Mouse (Mus musculus): ENCODE data around the gene Tas1r3. TPM values are rescaled to one million over a fixed set of nuclear protein-coding genes. Genes with fewer than 3 reads are reported as not detected.

The Tas1r3 gene
- polyA plus RNA-seq, 1 experiment from 2014 or later, result 0.43 TPM

GRCm38 (mm10) chr4:155869317-155870033 is 6.3 kb upstream of the Tas1r3 start, which contains the start of the genes Cptp and Ints11:
Gene Cptp, minus strand, starts transcription at chr4:155869440.
Gene Ints11, plus strand, starts transcription at chr4:155869546.
- Histone ChIP-seq H3K27ac (ENCODE audit: low read depth) (peak within 1 kb of the TSS; percentile 54), H3K4me3 (ENCODE audit: low read depth, low read length) (peak within 1 kb of the TSS; percentile 73), H3K9ac (ENCODE audit: low read length) (peak within 1 kb of the TSS; percentile 71), H3K27me3 (replicated peaks; ENCODE audit: control insufficient read depth, insufficient read depth, low read length) (no peaks in the 10 kb centered on the region), H3K4me2 (ENCODE audit: low read length) (peak within 1 kb of the TSS; percentile 88), H3K4me1 (replicated peaks; ENCODE audit: control insufficient read depth, insufficient read depth, low read length) (peaks cover 17% of the 10 kb centered on the region), H3K9me3 (ENCODE audit: control insufficient read depth, low read length) (no peaks in the 10 kb centered on the region), H3K36me3 (ENCODE audit: control insufficient read depth, insufficient read depth, low read length) (peaks cover 47% of the 10 kb centered on the region)
- peak; percentile 94 for ATAC-seq (replicated peaks; ENCODE audit: low FRiP score, low TSS enrichment, low read depth)
- peak; percentile 94 for DNase-seq (ENCODE audit: low spot score)
- WGBS, result under 1% methylated on average over 63 of the region's 63 CpGs

- H3K27me3 ChIP-seq (replicated peaks; ENCODE audit: control insufficient read depth, insufficient read depth, low read length), result no peaks in the 10 kb centered on the region
- no peaks in the 10 kb centered on the region for H3K9me3 ChIP-seq (ENCODE audit: control insufficient read depth, low read length)
- 8% methylated on average over 22 of the region's 22 CpGs for WGBS
- DNase-seq (ENCODE audit: low spot score) (no peak), ATAC-seq (replicated peaks; ENCODE audit: low FRiP score, low TSS enrichment, low read depth) (peak; percentile 47)
- H3K27ac ChIP-seq (ENCODE audit: low read depth), result no peak overlapping the region
- H3K36me3 ChIP-seq (ENCODE audit: control insufficient read depth, insufficient read depth, low read length), result peaks cover 41% of the 10 kb centered on the region
- H3K4me1 ChIP-seq (replicated peaks; ENCODE audit: control insufficient read depth, insufficient read depth, low read length), result peaks cover 17% of the 10 kb centered on the region
- H3K4me2 ChIP-seq (ENCODE audit: low read length), result peak overlapping the region; percentile 88
- H3K4me3 ChIP-seq (ENCODE audit: low read depth, low read length), result peak overlapping the region; percentile 73
- H3K9ac ChIP-seq (ENCODE audit: low read length), result peak overlapping the region; percentile 66
These were observed 5.6 kb upstream of the Tas1r3 start for GRCm38 (mm10) chr4:155868614-155869298.

GRCm38 (mm10) chr4:155861787-155862186 is 1.4 kb downstream of the Tas1r3 start:
- H3K9ac ChIP-seq (ENCODE audit: low read length), result no peak overlapping the region
- no peaks in the 10 kb centered on the region for H3K4me1 ChIP-seq (replicated peaks; ENCODE audit: control insufficient read depth, insufficient read depth, low read length)
- H3K27ac ChIP-seq (ENCODE audit: low read depth), result no peak overlapping the region
- H3K36me3 ChIP-seq (ENCODE audit: control insufficient read depth, insufficient read depth, low read length), result peaks cover 49% of the 10 kb centered on the region
- H3K9me3 ChIP-seq (ENCODE audit: control insufficient read depth, low read length), result no peaks in the 10 kb centered on the region
- no peaks in the 10 kb centered on the region for H3K27me3 ChIP-seq (replicated peaks; ENCODE audit: control insufficient read depth, insufficient read depth, low read length)
- no peak for DNase-seq (ENCODE audit: low spot score)
- no peak overlapping the region for H3K4me3 ChIP-seq (ENCODE audit: low read depth, low read length)
- ATAC-seq (replicated peaks; ENCODE audit: low FRiP score, low TSS enrichment, low read depth), result no peak
- H3K4me2 ChIP-seq (ENCODE audit: low read length), result no peak overlapping the region
- 90% methylated on average over 7 of the region's 7 CpGs for WGBS

- Histone ChIP-seq H3K4me2 (ENCODE audit: low read length) (no peak overlapping the region), H3K4me3 (ENCODE audit: low read depth, low read length) (no peak overlapping the region), H3K9ac (ENCODE audit: low read length) (no peak overlapping the region), H3K36me3 (ENCODE audit: control insufficient read depth, insufficient read depth, low read length) (peaks cover 54% of the 10 kb centered on the region), H3K27me3 (replicated peaks; ENCODE audit: control insufficient read depth, insufficient read depth, low read length) (no peaks in the 10 kb centered on the region), H3K27ac (ENCODE audit: low read depth) (no peak overlapping the region), H3K4me1 (replicated peaks; ENCODE audit: control insufficient read depth, insufficient read depth, low read length) (no peaks in the 10 kb centered on the region), H3K9me3 (ENCODE audit: control insufficient read depth, low read length) (no peaks in the 10 kb centered on the region)
- ATAC-seq (replicated peaks; ENCODE audit: low FRiP score, low TSS enrichment, low read depth) (peak; percentile 55), DNase-seq (ENCODE audit: low spot score) (peak; percentile 97)
- WGBS, result 16% methylated on average over 13 of the region's 13 CpGs
These were observed 3.8 kb downstream of the Tas1r3 start for GRCm38 (mm10) chr4:155859318-155859717.

GRCm38 (mm10) chr4:155856881-155857280 is 6.3 kb downstream of the Tas1r3 start:
- H3K27me3 ChIP-seq (replicated peaks; ENCODE audit: control insufficient read depth, insufficient read depth, low read length), result no peaks in the 10 kb centered on the region
- no peak overlapping the region for H3K4me2 ChIP-seq (ENCODE audit: low read length)
- no peak overlapping the region for H3K4me3 ChIP-seq (ENCODE audit: low read depth, low read length)
- WGBS, result 86% methylated on average over 3 of the region's 3 CpGs
- no peaks in the 10 kb centered on the region for H3K4me1 ChIP-seq (replicated peaks; ENCODE audit: control insufficient read depth, insufficient read depth, low read length)
- H3K36me3 ChIP-seq (ENCODE audit: control insufficient read depth, insufficient read depth, low read length), result peaks cover 62% of the 10 kb centered on the region
- ATAC-seq (replicated peaks; ENCODE audit: low FRiP score, low TSS enrichment, low read depth) (no peak), DNase-seq (ENCODE audit: low spot score) (no peak)
- no peak overlapping the region for H3K27ac ChIP-seq (ENCODE audit: low read depth)
- H3K9me3 ChIP-seq (ENCODE audit: control insufficient read depth, low read length), result no peaks in the 10 kb centered on the region
- H3K9ac ChIP-seq (ENCODE audit: low read length), result no peak overlapping the region

GRCm38 (mm10) chr4:155856071-155856470 is 7.1 kb downstream of the Tas1r3 start:
- Histone ChIP-seq H3K27me3 (replicated peaks; ENCODE audit: control insufficient read depth, insufficient read depth, low read length) (no peaks in the 10 kb centered on the region), H3K9me3 (ENCODE audit: control insufficient read depth, low read length) (no peaks in the 10 kb centered on the region), H3K36me3 (ENCODE audit: control insufficient read depth, insufficient read depth, low read length) (peaks cover 60% of the 10 kb centered on the region), H3K27ac (ENCODE audit: low read depth) (no peak overlapping the region), H3K4me1 (replicated peaks; ENCODE audit: control insufficient read depth, insufficient read depth, low read length) (no peaks in the 10 kb centered on the region), H3K9ac (ENCODE audit: low read length) (no peak overlapping the region), H3K4me3 (ENCODE audit: low read depth, low read length) (no peak overlapping the region), H3K4me2 (ENCODE audit: low read length) (no peak overlapping the region)
- DNase-seq (ENCODE audit: low spot score) (no peak), ATAC-seq (replicated peaks; ENCODE audit: low FRiP score, low TSS enrichment, low read depth) (no peak)
- WGBS, result 92% methylated on average over 12 of the region's 12 CpGs

GRCm38 (mm10) chr4:155854991-155855390 is 8.2 kb downstream of the Tas1r3 start:
- DNase-seq (ENCODE audit: low spot score) (no peak), ATAC-seq (replicated peaks; ENCODE audit: low FRiP score, low TSS enrichment, low read depth) (0 out of 2 replicates have a peak, but pooled peaks have one; percentile 21)
- H3K4me3 ChIP-seq (ENCODE audit: low read depth, low read length), result no peak overlapping the region
- no peaks in the 10 kb centered on the region for H3K27me3 ChIP-seq (replicated peaks; ENCODE audit: control insufficient read depth, insufficient read depth, low read length)
- no peak overlapping the region for H3K4me2 ChIP-seq (ENCODE audit: low read length)
- no peaks in the 10 kb centered on the region for H3K4me1 ChIP-seq (replicated peaks; ENCODE audit: control insufficient read depth, insufficient read depth, low read length)
- no peak overlapping the region for H3K9ac ChIP-seq (ENCODE audit: low read length)
- WGBS, result 97% methylated on average over 12 of the region's 12 CpGs
- H3K36me3 ChIP-seq (ENCODE audit: control insufficient read depth, insufficient read depth, low read length), result peaks cover 52% of the 10 kb centered on the region
- no peaks in the 10 kb centered on the region for H3K9me3 ChIP-seq (ENCODE audit: control insufficient read depth, low read length)
- no peak overlapping the region for H3K27ac ChIP-seq (ENCODE audit: low read depth)

GRCm38 (mm10) chr4:155853421-155853820 is 9.7 kb downstream of the Tas1r3 start:
- WGBS, result 84% methylated on average over 9 of the region's 9 CpGs
- DNase-seq (ENCODE audit: low spot score) (no peak), ATAC-seq (replicated peaks; ENCODE audit: low FRiP score, low TSS enrichment, low read depth) (no peak)
- Histone ChIP-seq H3K4me1 (replicated peaks; ENCODE audit: control insufficient read depth, insufficient read depth, low read length) (peaks cover 11% of the 10 kb centered on the region), H3K9ac (ENCODE audit: low read length) (no peak overlapping the region), H3K4me3 (ENCODE audit: low read depth, low read length) (no peak overlapping the region), H3K4me2 (ENCODE audit: low read length) (no peak overlapping the region), H3K27ac (ENCODE audit: low read depth) (no peak overlapping the region), H3K9me3 (ENCODE audit: control insufficient read depth, low read length) (no peaks in the 10 kb centered on the region), H3K27me3 (replicated peaks; ENCODE audit: control insufficient read depth, insufficient read depth, low read length) (no peaks in the 10 kb centered on the region), H3K36me3 (ENCODE audit: control insufficient read depth, insufficient read depth, low read length) (peaks cover 45% of the 10 kb centered on the region)
